Mouse (Mus musculus) E14TG2a.4 (cell line): Measurements from ENCODE around the gene E130208F15Rik.

Experiments
- CTCF ChIP-seq: conservative IDR thresholded peaks from 2 replicates; pipeline ENCODE4 v1.5.1; 2014; ENCODE audit warnings: low read length
- NANOG ChIP-seq: IDR thresholded peaks from 2 replicates; pipeline ENCODE4 v1.6.1; 2014; ENCODE audit warnings: borderline replicate concordance, low read length, mixed read lengths

GRCm38 (mm10) chr7:30326427-30326826, 4.9 kb downstream of the E130208F15Rik start:
- TF ChIP-seq CTCF (no peak), NANOG (no peak)
